Mouse (Mus musculus): ENCODE measurements around the gene Ewsr1.

The Ewsr1 gene

GRCm38 (mm10) chr11:5102384-5102783 lies 3.3 kb upstream of the Ewsr1 start:
- no peak for TF ChIP-seq NANOG (IDR thresholded peaks at IDR 0.05; ENCODE audit: borderline replicate concordance, low read length)
- no peak for TF ChIP-seq CTCF (conservative IDR thresholded peaks at IDR 0.05; ENCODE audit: low read length)
- no peak for TF ChIP-seq POU5F1 (IDR thresholded peaks at IDR 0.05; ENCODE audit: borderline replicate concordance, low read length)
- no peak overlapping the region for H3K4me3 ChIP-seq (replicated peaks; ENCODE audit: low read length)
- peaks cover 27% of the 10 kb centered on the region for H3K4me1 ChIP-seq (replicated peaks; ENCODE audit: low read depth, low read length)
- H3K9me3 ChIP-seq (ENCODE audit: low read length) = no peaks in the 10 kb centered on the region
- no peaks in the 10 kb centered on the region for H3K27me3 ChIP-seq (ENCODE audit: insufficient read depth, low read length)
- peaks cover 56% of the 10 kb centered on the region for H3K36me3 ChIP-seq (ENCODE audit: insufficient read depth, low read length)

GRCm38 (mm10) chr11:5101641-5102040 lies 2.6 kb upstream of the Ewsr1 start:
- H3K36me3 ChIP-seq (ENCODE audit: insufficient read depth, low read length) = peaks cover 56% of the 10 kb centered on the region
- peak overlapping the region; percentile 98 for H3K4me3 ChIP-seq (replicated peaks; ENCODE audit: low read length)
- H3K9me3 ChIP-seq (ENCODE audit: low read length) = no peaks in the 10 kb centered on the region
- no peaks in the 10 kb centered on the region for H3K27me3 ChIP-seq (ENCODE audit: insufficient read depth, low read length)
- H3K4me1 ChIP-seq (replicated peaks; ENCODE audit: low read depth, low read length) = peaks cover 35% of the 10 kb centered on the region
- no peak for TF ChIP-seq POU5F1 (IDR thresholded peaks at IDR 0.05; ENCODE audit: borderline replicate concordance, low read length)
- TF ChIP-seq NANOG (IDR thresholded peaks at IDR 0.05; ENCODE audit: borderline replicate concordance, low read length) = no peak
- no peak for TF ChIP-seq CTCF (conservative IDR thresholded peaks at IDR 0.05; ENCODE audit: low read length)

GRCm38 (mm10) chr11:5100801-5101200 lies 1.7 kb upstream of the Ewsr1 start:
- no peaks in the 10 kb centered on the region for H3K27me3 ChIP-seq (ENCODE audit: insufficient read depth, low read length)
- peak overlapping the region; percentile 98 for H3K4me3 ChIP-seq (replicated peaks; ENCODE audit: low read length)
- peaks cover 43% of the 10 kb centered on the region for H3K4me1 ChIP-seq (replicated peaks; ENCODE audit: low read depth, low read length)
- H3K9me3 ChIP-seq (ENCODE audit: low read length) = no peaks in the 10 kb centered on the region
- TF ChIP-seq POU5F1 (IDR thresholded peaks at IDR 0.05; ENCODE audit: borderline replicate concordance, low read length) (no peak), NANOG (IDR thresholded peaks at IDR 0.05; ENCODE audit: borderline replicate concordance, low read length) (no peak), CTCF (conservative IDR thresholded peaks at IDR 0.05; ENCODE audit: low read length) (no peak)
- peaks cover 49% of the 10 kb centered on the region for H3K36me3 ChIP-seq (ENCODE audit: insufficient read depth, low read length)

- Histone ChIP-seq H3K4me3 (replicated peaks; ENCODE audit: low read length) (peak overlapping the region; percentile 98), H3K9me3 (ENCODE audit: low read length) (no peaks in the 10 kb centered on the region), H3K27me3 (ENCODE audit: insufficient read depth, low read length) (no peaks in the 10 kb centered on the region), H3K36me3 (ENCODE audit: insufficient read depth, low read length) (peaks cover 44% of the 10 kb centered on the region), H3K4me1 (replicated peaks; ENCODE audit: low read depth, low read length) (peaks cover 46% of the 10 kb centered on the region)
- TF ChIP-seq POU5F1 (IDR thresholded peaks at IDR 0.05; ENCODE audit: borderline replicate concordance, low read length) (no peak), NANOG (IDR thresholded peaks at IDR 0.05; ENCODE audit: borderline replicate concordance, low read length) (no peak), CTCF (conservative IDR thresholded peaks at IDR 0.05; ENCODE audit: low read length) (no peak)
Measured at GRCm38 (mm10) chr11:5100283-5100682, 1.2 kb upstream of the Ewsr1 start.

- Histone ChIP-seq H3K9me3 (ENCODE audit: low read length) (no peaks in the 10 kb centered on the region), H3K4me1 (replicated peaks; ENCODE audit: low read depth, low read length) (peaks cover 52% of the 10 kb centered on the region), H3K4me3 (replicated peaks; ENCODE audit: low read length) (peak overlapping the region; percentile 98), H3K27me3 (ENCODE audit: insufficient read depth, low read length) (no peaks in the 10 kb centered on the region), H3K36me3 (ENCODE audit: insufficient read depth, low read length) (peaks cover 38% of the 10 kb centered on the region)
- TF ChIP-seq NANOG (IDR thresholded peaks at IDR 0.05; ENCODE audit: borderline replicate concordance, low read length) (no peak), POU5F1 (IDR thresholded peaks at IDR 0.05; ENCODE audit: borderline replicate concordance, low read length) (no peak), CTCF (conservative IDR thresholded peaks at IDR 0.05; ENCODE audit: low read length) (no peak)
Measured at GRCm38 (mm10) chr11:5099576-5100183, 614 bp upstream of the Ewsr1 start.

- Histone ChIP-seq H3K27me3 (ENCODE audit: insufficient read depth, low read length) (no peaks in the 10 kb centered on the region), H3K9me3 (ENCODE audit: low read length) (no peaks in the 10 kb centered on the region), H3K4me1 (replicated peaks; ENCODE audit: low read depth, low read length) (peaks cover 66% of the 10 kb centered on the region), H3K36me3 (ENCODE audit: insufficient read depth, low read length) (peaks cover 36% of the 10 kb centered on the region), H3K4me3 (replicated peaks; ENCODE audit: low read length) (peak overlapping the region; percentile 98)
- no peak for TF ChIP-seq POU5F1 (IDR thresholded peaks at IDR 0.05; ENCODE audit: borderline replicate concordance, low read length)
- no peak for TF ChIP-seq CTCF (conservative IDR thresholded peaks at IDR 0.05; ENCODE audit: low read length)
- TF ChIP-seq NANOG (IDR thresholded peaks at IDR 0.05; ENCODE audit: borderline replicate concordance, low read length) = no peak
Measured at GRCm38 (mm10) chr11:5098035-5098735, 881 bp downstream of the Ewsr1 start.

- no peak for TF ChIP-seq POU5F1 (IDR thresholded peaks at IDR 0.05; ENCODE audit: borderline replicate concordance, low read length)
- Histone ChIP-seq H3K36me3 (ENCODE audit: insufficient read depth, low read length) (peaks cover 37% of the 10 kb centered on the region), H3K4me1 (replicated peaks; ENCODE audit: low read depth, low read length) (peaks cover 68% of the 10 kb centered on the region), H3K4me3 (replicated peaks; ENCODE audit: low read length) (peak overlapping the region; percentile 98), H3K9me3 (ENCODE audit: low read length) (no peaks in the 10 kb centered on the region), H3K27me3 (ENCODE audit: insufficient read depth, low read length) (no peaks in the 10 kb centered on the region)
Measured at GRCm38 (mm10) chr11:5096480-5097020, 2.5 kb downstream of the Ewsr1 start.

GRCm38 (mm10) chr11:5095877-5096276 lies 3.2 kb downstream of the Ewsr1 start:
- no peaks in the 10 kb centered on the region for H3K9me3 ChIP-seq (ENCODE audit: low read length)
- H3K4me1 ChIP-seq (replicated peaks; ENCODE audit: low read depth, low read length) = peaks cover 67% of the 10 kb centered on the region
- H3K4me3 ChIP-seq (replicated peaks; ENCODE audit: low read length) = peak overlapping the region; percentile 98
- no peaks in the 10 kb centered on the region for H3K27me3 ChIP-seq (ENCODE audit: insufficient read depth, low read length)
- TF ChIP-seq NANOG (IDR thresholded peaks at IDR 0.05; ENCODE audit: borderline replicate concordance, low read length) (no peak), CTCF (conservative IDR thresholded peaks at IDR 0.05; ENCODE audit: low read length) (no peak), POU5F1 (IDR thresholded peaks at IDR 0.05; ENCODE audit: borderline replicate concordance, low read length) (no peak)
- H3K36me3 ChIP-seq (ENCODE audit: insufficient read depth, low read length) = peaks cover 39% of the 10 kb centered on the region
